Mouse (Mus musculus): ENCODE measurements around the gene Aldh6a1.

Gene Aldh6a1

GRCm38 (mm10) chr12:84382369-84382768 lies 68.4 kb downstream of the Aldh6a1 start:
- no peak for DNase-seq (ENCODE audit: low read depth, low spot score)
